Mouse (Mus musculus): ENCODE measurements around the gene Cnppd1.

DNA sequence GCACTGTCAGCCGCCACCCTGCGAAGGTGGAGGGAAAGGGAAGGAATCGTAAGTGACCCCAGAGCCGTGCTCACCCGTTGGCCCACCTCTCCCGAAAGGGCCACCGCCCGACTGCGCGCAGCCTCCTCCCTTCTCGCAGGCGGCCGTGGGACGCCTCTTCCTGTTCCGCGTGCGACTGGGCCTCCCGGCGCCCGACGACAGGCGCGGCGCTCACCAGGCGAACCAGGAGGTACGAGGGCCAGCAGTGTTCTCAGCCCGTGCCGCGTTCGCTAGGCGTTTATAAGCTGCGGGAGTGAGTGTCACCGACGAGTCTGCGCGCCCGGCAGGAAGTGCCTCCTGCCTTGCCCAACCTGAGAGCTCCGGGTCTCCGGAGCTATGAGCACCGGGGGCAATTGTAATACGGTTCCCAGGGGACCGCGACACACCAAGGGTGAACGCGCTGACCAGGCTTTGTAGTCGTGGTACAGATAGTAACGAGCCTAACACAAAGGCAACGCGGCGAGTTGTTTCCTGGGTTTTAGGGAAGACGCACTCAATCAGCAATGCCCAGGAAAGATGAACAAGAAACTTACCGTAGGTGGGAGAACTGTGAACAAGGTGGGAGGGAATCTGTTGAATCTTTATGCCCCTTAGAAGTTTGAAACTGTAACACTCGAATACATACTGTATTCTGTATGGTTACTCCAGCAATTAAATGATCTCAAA lies 873 bp downstream of the Cnppd1 start:
- TF ChIP-seq CTCF (IDR thresholded peaks at IDR 0.05; ENCODE audit: low read depth, low read length) (no peak), POLR2A (IDR thresholded peaks at IDR 0.05; ENCODE audit: extremely low read depth, insufficient read depth, low read length) (peak; percentile 63; the same call in 1 of the 2 replicates)

All from liver, adult 2 months (tissue).